Mouse (Mus musculus): ENCODE data around the gene Nmrk2.
"Not testable (repeated sequence)": the region's sequence is repeated elsewhere in the genome, so short reads cannot be mapped to it uniquely, and the experiment has no call there.

The Nmrk2 gene

GRCm38 (mm10) chr10:81184765-81185164 is 17.1 kb downstream of the Nmrk2 start:
- DNase-seq (ENCODE audit: low spot score) = peak; percentile 71

- DNase-seq (ENCODE audit: low spot score) = no peak
Observed at GRCm38 (mm10) chr10:81183805-81184204, 18.0 kb downstream of the Nmrk2 start, which contains the start of gene 4930442H23Rik. 4930442H23Rik (minus strand) TSS chr10:81183849.

GRCm38 (mm10) chr10:81182336-81183333 is 19.2 kb downstream of the Nmrk2 start, which contains the start of gene Dapk3:
Dapk3 (plus strand) TSS chr10:81183005.
- DNase-seq (ENCODE audit: low spot score) = peak; percentile 100

- DNase-seq (ENCODE audit: low spot score) = not testable (repeated sequence)
Observed at GRCm38 (mm10) chr10:81181860-81182259, 20.0 kb downstream of the Nmrk2 start.

DNA sequence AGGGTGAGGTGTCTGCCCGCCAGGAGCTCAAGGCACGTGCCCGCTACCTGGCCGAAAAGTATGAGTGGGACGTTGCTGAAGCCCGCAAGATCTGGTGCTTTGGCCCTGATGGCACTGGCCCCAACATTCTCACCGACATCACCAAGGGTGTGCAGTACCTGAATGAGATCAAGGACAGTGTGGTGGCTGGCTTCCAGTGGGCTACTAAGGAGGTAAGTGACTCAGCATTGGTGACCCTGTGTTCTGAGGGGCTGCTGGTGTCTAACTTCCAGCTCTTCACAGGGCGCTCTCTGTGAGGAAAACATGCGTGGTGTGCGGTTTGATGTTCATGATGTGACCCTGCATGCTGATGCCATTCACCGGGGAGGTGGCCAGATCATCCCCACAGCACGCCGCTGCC is 20.9 kb downstream of the Nmrk2 start:
- DNase-seq (ENCODE audit: low spot score) = no peak

GRCm38 (mm10) chr10:81179451-81180342 is 22.2 kb downstream of the Nmrk2 start:
- DNase-seq (ENCODE audit: low spot score) = no peak

GRCm38 (mm10) chr10:81178927-81179326 is 22.9 kb downstream of the Nmrk2 start:
- DNase-seq (ENCODE audit: low spot score) = no peak

DNA sequence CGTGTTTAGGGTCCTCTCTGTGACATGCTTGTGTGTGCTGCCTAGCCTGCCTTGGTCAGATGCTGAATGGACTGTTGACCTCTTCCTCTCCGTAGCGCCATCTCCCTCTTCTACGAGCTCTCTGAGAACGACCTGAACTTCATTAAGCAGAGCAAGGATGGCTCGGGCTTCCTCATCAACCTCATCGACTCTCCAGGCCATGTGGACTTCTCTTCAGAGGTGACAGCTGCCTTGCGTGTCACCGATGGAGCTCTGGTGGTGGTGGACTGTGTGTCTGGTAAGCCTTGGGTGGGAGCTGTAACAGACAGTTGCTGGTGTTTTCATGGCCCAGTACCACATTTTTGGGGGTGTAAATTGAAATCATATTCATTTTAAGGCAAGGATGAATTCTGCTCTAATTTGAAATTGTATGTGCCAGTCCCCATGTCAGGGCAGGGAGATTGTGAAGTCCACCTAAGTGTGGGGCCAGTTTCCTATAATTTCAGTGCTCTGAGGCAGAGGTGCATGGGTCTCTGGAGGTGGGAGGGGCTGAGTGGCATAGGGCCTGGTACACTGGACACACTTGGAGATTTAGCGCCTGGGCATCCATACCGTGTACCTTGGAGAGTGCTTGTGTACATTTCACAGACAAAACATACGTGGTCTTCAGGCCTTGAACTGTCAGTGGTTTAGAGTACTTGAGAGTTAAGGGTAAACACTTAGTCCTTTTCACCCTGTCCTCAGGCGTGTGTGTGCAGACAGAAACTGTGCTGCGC is 23.7 kb downstream of the Nmrk2 start:
- DNase-seq (ENCODE audit: low spot score) = no peak

- DNase-seq (ENCODE audit: low spot score) = no peak
Observed at GRCm38 (mm10) chr10:81177491-81177925, 24.3 kb downstream of the Nmrk2 start.

- peak; percentile 98 for DNase-seq (ENCODE audit: low spot score)
Observed at GRCm38 (mm10) chr10:81176466-81177271, 25.2 kb downstream of the Nmrk2 start, which contains the start of gene Eef2. Eef2 (plus strand) TSS chr10:81176631.

GRCm38 (mm10) chr10:81175936-81176465 is 25.9 kb downstream of the Nmrk2 start:
- no peak for DNase-seq (ENCODE audit: low spot score)

DNA sequence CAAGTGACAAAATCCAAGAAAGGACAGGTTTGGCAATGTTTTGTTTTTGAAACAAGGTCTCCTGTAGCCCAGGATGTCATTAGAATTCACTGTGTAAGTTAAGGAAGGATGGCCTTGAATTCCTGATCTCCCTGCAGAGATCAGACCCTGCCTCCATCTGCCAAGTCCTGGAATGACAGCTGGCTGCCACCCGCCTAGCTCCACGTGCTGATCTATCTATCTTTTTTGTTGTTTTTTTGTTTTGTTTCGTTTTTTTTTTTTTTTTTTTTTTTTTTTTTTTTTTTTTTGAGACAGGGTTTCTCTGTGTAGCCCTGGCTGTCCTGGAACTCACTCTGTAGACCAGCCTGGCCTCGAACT is 26.5 kb downstream of the Nmrk2 start:
- not testable (repeated sequence) for DNase-seq (ENCODE audit: low spot score)

- DNase-seq (ENCODE audit: low spot score) = peak; percentile 96
Observed at GRCm38 (mm10) chr10:81174617-81175344, 27.1 kb downstream of the Nmrk2 start.

- peak; percentile 89 for DNase-seq (ENCODE audit: low spot score)
Observed at GRCm38 (mm10) chr10:81173132-81173531, 28.7 kb downstream of the Nmrk2 start.

DNA sequence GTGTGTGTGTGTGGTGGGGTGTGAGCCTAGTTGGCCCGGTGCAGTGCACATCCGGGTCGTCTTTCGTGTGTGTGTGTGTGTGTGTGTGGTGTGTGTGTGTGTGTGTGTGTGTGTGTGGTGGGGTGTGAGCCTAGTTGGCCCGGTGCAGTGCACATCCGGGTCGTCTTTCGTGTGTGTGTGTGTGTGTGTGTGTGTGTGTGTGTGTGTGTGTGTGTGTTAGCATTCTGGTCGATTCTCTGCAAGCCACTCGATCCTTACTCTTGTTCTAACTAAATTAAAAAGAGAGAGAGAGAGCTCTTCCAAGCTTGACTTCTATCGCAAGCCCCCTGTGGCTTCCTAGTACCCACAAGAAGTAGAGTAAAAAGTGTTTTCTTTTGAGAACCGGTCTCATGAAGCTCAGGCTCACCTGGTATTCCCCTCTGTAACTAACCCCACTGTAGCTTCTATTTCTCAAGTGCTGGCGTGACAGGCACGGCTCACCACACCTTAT is 32.4 kb downstream of the Nmrk2 start:
- DNase-seq (ENCODE audit: low spot score) = not testable (repeated sequence)

- peak; percentile 91 for DNase-seq (ENCODE audit: low spot score)
Observed at GRCm38 (mm10) chr10:81168521-81169244, 33.2 kb downstream of the Nmrk2 start.

- DNase-seq (ENCODE audit: low spot score) = no peak
Observed at GRCm38 (mm10) chr10:81168087-81168431, 33.8 kb downstream of the Nmrk2 start.

GRCm38 (mm10) chr10:81167200-81168086 is 34.4 kb downstream of the Nmrk2 start, which contains the start of gene Pias4:
Pias4 (minus strand) TSS chr10:81167923.
- DNase-seq (ENCODE audit: low spot score) = peak; percentile 100

All from embryo, embryonic 10.5 days (tissue).